Mouse (Mus musculus) bone marrow macrophage, adult 2 months (primary cell): Measurements from ENCODE around the gene Myh6.

Experiments
- CTCF ChIP-seq: IDR thresholded peaks from 2 replicates; pipeline ENCODE4 v1.5.1; 2012; ENCODE audit warnings: low read depth, mild to moderate bottlenecking, low read length, moderate library complexity
- POLR2A ChIP-seq: IDR thresholded peaks from 2 replicates; pipeline ENCODE4 v1.6.1; 2012; ENCODE audit warnings: mild to moderate bottlenecking, low read depth, low read length, borderline replicate concordance

DNA sequence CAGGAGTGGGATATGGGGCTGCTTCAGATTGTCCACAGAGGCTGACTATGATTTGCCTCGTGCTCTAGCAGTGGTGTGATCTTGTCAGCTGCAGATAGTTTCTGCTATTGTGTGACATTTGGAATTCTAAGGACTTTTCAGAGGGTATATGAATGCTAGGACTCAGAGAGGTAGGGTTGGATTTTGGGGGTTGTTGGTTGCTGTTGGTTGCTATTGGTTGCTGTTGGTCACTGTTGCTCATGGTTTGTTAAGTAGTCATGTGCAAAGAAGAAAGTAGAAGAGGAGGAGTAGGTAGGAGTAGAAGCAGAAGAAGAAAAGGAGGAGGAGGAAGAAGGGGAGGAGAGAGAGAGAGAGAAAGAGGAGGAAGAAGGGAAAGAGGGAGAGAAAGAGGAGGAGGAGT is 9.9 kb upstream of the Myh6 start, which contains the start of gene Gm17428:
- TF ChIP-seq CTCF (no peak), POLR2A (no peak)
